Mouse (Mus musculus) ES-Bruce4 (cell line): ENCODE results near the gene Frem2.

ENCODE experiments used
- EP300 ChIP-seq: IDR thresholded peaks from 2 replicates; pipeline ENCODE4 v1.6.1; 2011; ENCODE audit warnings: low read depth, low read length; ENCODE audit not compliant: insufficient read depth
- POLR2A ChIP-seq: IDR thresholded peaks from one replicate; pipeline ENCODE4 v1.8.1; 2011; ENCODE audit warnings: low read length; ENCODE audit not compliant: insufficient read depth

DNA sequence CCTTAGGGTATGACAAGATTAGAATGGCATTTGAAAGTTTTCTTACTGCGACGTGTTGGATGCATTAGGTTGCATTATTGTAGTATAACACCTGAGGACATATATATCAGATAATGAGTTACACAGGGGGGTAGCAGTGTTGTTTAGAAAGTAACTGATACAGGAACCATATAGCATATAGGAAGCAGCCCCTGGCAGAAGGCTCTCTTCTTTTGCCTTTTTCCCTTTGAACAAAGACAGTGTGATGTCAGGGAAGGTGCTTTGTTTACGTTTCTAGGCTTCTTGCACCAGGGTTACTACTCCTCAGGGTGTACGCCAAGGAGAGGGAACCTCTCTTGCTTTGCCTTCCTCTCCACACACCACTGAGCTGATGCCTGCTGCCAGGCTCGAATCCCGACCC is 168.8 kb downstream of the Frem2 start, which contains the start of gene Stoml3:
- TF ChIP-seq EP300 (no peak), POLR2A (no peak)
